Mouse (Mus musculus) ES-E14 (cell line): ENCODE results near the gene Clec16a. TPM values are rescaled to one million over a fixed set of nuclear protein-coding genes. Genes with fewer than 3 reads are reported as not detected.

Experiments
- DNase-seq: peaks from one replicate; pipeline ENCODE4 v3.0.0-alpha.2; 2013; ENCODE audit warnings: low read depth, low spot score
- H3K27ac ChIP-seq: 2 replicates; pipeline ENCODE4 v1.5.1; 2012; ENCODE audit warnings: low read depth, mild to moderate bottlenecking, low read length, moderate library complexity, mixed read lengths; ENCODE audit not compliant: poor library complexity, insufficient read depth, severe bottlenecking
- H3K36me3 ChIP-seq: 2 replicates; pipeline ENCODE4 v1.6.1; 2012; ENCODE audit warnings: mild to moderate bottlenecking, low read length, moderate library complexity, mixed read lengths; ENCODE audit not compliant: control insufficient read depth, poor library complexity, insufficient read depth, severe bottlenecking
- H3K4me1 ChIP-seq, 2 experiments: fragments of 150-350 bp in 1 of 2; sonication (generic) in 1 of 2; 2 replicates each; pipeline ENCODE4 v1.6.1; 2012; ENCODE audit warnings: low read length in 2 of 2, mild to moderate bottlenecking in 1 of 2, mixed read lengths in 1 of 2; ENCODE audit not compliant: control insufficient read depth in 2 of 2, insufficient read depth in 2 of 2, poor library complexity in 1 of 2
- H3K4me3 ChIP-seq, 2 experiments: fragments of 150-350 bp in 1 of 2; sonication (generic) in 1 of 2; 2 replicates each; pipeline ENCODE4 v1.5.1; 2012; ENCODE audit warnings: low read length in 2 of 2, low read depth in 1 of 2, mild to moderate bottlenecking in 1 of 2, mixed read lengths in 1 of 2; ENCODE audit not compliant: insufficient read depth in 1 of 2, poor library complexity in 1 of 2, severe bottlenecking in 1 of 2
- H3K9ac ChIP-seq: 2 replicates; pipeline ENCODE4 v1.6.1; 2012; ENCODE audit warnings: low read depth, mild to moderate bottlenecking, low read length, mixed read lengths; ENCODE audit not compliant: poor library complexity, insufficient read depth, severe bottlenecking
- H3K9me3 ChIP-seq: fragments of 150-350 bp; sonication (generic); 2 replicates; pipeline ENCODE4 v1.6.1; 2012; ENCODE audit warnings: low read depth, mild to moderate bottlenecking, low read length; ENCODE audit not compliant: control insufficient read depth, insufficient read depth
- CHD2 ChIP-seq: IDR thresholded peaks from 2 replicates; pipeline ENCODE4 v1.6.1; 2014; ENCODE audit warnings: mild to moderate bottlenecking, low read depth, low read length, inconsistent platforms
- HCFC1 ChIP-seq: IDR thresholded peaks from 2 replicates; pipeline ENCODE4 v1.6.1; 2012; ENCODE audit warnings: low read length, inconsistent platforms, borderline replicate concordance; ENCODE audit not compliant: insufficient read depth
- MAFK ChIP-seq: IDR thresholded peaks from 2 replicates; pipeline ENCODE4 v1.6.1; 2014; ENCODE audit warnings: mild to moderate bottlenecking, low read depth, low read length, inconsistent platforms; ENCODE audit not compliant: insufficient read depth
- ZC3H11A ChIP-seq: IDR thresholded peaks from 2 replicates; pipeline ENCODE4 v1.6.1; 2012; ENCODE audit warnings: low read depth, mild to moderate bottlenecking, inconsistent platforms, low read length, borderline replicate concordance
- ZNF384 ChIP-seq: IDR thresholded peaks from 2 replicates; pipeline ENCODE4 v1.6.1; 2012; ENCODE audit warnings: low read depth, low read length, inconsistent platforms
- in situ Hi-C, 2 experiments: fragments of 600-800 bp; cut with MboI; formaldehyde crosslinking; loops; one replicate each; pipeline ENCODE4 v1.15.1; 2025; ENCODE audit warnings: low sequenced_read_pairs in 2 of 2, inconsistent platforms in 1 of 2; ENCODE audit not compliant: unreplicated experiment in 2 of 2
- total RNA-seq: library from RNA; depleted of rRNA; stranded (reverse); fragments of 300-350 nt; gene quantifications from 2 replicates; pipeline ENCODE4 v1.2.3, GENCODE M21; 2012

Clec16a gene
- total RNA-seq, 1 experiment: 14.6 TPM

GRCm38 (mm10) chr16:10520908-10521614, 24.1 kb upstream of the Clec16a start:
- no peaks in the 10 kb centered on the region for H3K9me3 ChIP-seq
- no peaks in the 10 kb centered on the region for H3K36me3 ChIP-seq
- no peak overlapping the region for H3K4me3 ChIP-seq
- H3K4me1 ChIP-seq: peaks cover 0 to 2% of the 10 kb centered on the region in 2 experiments; a peak in 1 of 4 replicates
- in situ Hi-C loops: loop anchor here (25.0 kb wide), 2 partner anchors 234 to 434 kb away; no protein-coding TSS in a partner anchor
- peak; percentile 66 for DNase-seq
- H3K27ac ChIP-seq: no peak overlapping the region
- no peak overlapping the region for H3K9ac ChIP-seq
- TF ChIP-seq ZC3H11A (peak; percentile 64), MAFK (no peak)

DNA sequence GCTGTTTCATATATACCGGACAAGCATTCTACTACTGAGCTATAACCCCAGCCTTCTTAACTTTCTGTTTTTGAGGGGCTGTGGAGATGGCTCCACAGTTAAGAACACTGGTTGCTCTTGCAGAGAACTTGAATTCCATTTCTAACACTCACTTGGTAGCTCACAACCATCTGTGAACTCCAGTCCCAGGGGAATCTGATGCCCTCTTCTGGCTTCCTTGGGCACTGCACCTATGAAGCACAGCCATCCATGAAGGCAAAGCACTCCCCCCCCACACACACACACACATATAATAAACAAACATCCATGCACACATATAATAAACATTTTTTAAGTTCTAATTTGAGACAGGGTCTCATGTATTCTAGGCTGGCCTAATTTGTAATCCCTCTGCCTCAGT, 22.3 kb upstream of the Clec16a start:
- Histone ChIP-seq H3K9me3 (no peaks in the 10 kb centered on the region), H3K27ac (no peak overlapping the region), H3K9ac (no peak overlapping the region), H3K4me3 (no peak overlapping the region), H3K36me3 (no peaks in the 10 kb centered on the region), H3K4me1 (no peaks in the 10 kb centered on the region)
- in situ Hi-C loops: loop anchor here (25.0 kb wide), 2 partner anchors 236 to 436 kb away; no protein-coding TSS in a partner anchor
- DNase-seq: peak; percentile 47
- TF ChIP-seq CHD2 (no peak), ZNF384 (no peak), MAFK (no peak), ZC3H11A (peak; percentile 54; the same call in 1 of the 2 replicates)

GRCm38 (mm10) chr16:10523650-10524049, 21.5 kb upstream of the Clec16a start:
- H3K4me3 ChIP-seq: no peak overlapping the region
- no peaks in the 10 kb centered on the region for H3K4me1 ChIP-seq
- no peak overlapping the region for H3K27ac ChIP-seq
- TF ChIP-seq HCFC1 (no peak), ZC3H11A (no peak), MAFK (no peak), CHD2 (no peak)
- DNase-seq: no peak
- H3K9ac ChIP-seq: no peak overlapping the region
- no peaks in the 10 kb centered on the region for H3K9me3 ChIP-seq
- no peaks in the 10 kb centered on the region for H3K36me3 ChIP-seq
- in situ Hi-C loops: loop anchor here (25.0 kb wide), 2 partner anchors 236 to 436 kb away; no protein-coding TSS in a partner anchor

DNA sequence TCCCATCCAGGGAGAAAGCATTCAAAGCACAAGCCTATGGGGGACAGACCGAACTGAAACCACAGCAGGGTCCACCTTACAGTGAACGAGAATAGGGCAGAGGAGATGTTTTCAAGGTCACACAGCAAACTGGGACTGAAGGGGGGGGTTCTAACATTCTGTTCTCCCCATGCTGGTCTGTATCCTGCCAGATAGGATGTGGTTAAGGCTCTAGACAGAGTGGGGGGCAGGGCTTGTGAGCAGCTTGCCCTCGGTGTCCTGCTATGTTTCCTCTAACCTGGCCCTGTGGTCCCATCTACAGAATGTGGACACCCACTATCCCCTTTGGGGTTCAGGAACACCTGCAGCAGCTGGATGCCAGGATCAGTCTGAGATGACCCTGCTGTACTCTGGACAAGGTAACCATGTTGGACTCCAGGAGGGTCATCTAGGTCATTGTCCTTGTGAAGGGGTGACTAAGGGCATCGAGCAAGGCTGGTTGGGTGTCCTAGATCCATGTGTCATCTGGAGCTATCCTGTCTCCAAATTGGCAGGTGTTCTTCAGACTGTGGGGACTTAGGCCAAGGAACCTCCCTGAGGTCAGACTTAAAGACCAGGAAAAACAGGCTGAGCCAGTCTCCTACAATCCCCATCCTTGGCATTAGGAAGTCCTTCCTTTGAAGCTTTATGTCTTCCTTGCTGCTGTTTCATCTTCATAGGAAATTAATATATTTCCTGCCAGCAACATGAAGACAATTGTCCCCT, 20.1 kb upstream of the Clec16a start:
- no peak overlapping the region for H3K27ac ChIP-seq
- DNase-seq: no peak
- no peak overlapping the region for H3K4me3 ChIP-seq
- H3K9ac ChIP-seq: no peak overlapping the region
- H3K9me3 ChIP-seq: no peaks in the 10 kb centered on the region
- in situ Hi-C loops: loop anchor here (25.0 kb wide), 2 partner anchors 238 to 438 kb away; no protein-coding TSS in a partner anchor
- H3K36me3 ChIP-seq: no peaks in the 10 kb centered on the region
- TF ChIP-seq CHD2 (no peak), ZC3H11A (no peak)
- no peaks in the 10 kb centered on the region for H3K4me1 ChIP-seq
